Mouse (Mus musculus) G1E-ER4 (cell line): ENCODE measurements around the gene Uba7. TPM values are rescaled to one million over a fixed set of nuclear protein-coding genes. Genes with fewer than 3 reads are reported as not detected.
A peak's percentile ranks its signal among the peaks of the same experiment; 100 is the strongest.

ENCODE experiments used
- GATA1 ChIP-seq: IDR thresholded peaks from one replicate; pipeline ENCODE4 v1.8.0; 2012; ENCODE audit warnings: low read length, inconsistent platforms
- polyA plus RNA-seq: library from polyadenylated mRNA; stranded (reverse); fragments of >175 nt; gene quantifications from 2 replicates; pipeline ENCODE4 v1.2.3, GENCODE M21; 2012

The Uba7 gene
- polyA plus RNA-seq, 1 experiment: 23.2 TPM

DNA sequence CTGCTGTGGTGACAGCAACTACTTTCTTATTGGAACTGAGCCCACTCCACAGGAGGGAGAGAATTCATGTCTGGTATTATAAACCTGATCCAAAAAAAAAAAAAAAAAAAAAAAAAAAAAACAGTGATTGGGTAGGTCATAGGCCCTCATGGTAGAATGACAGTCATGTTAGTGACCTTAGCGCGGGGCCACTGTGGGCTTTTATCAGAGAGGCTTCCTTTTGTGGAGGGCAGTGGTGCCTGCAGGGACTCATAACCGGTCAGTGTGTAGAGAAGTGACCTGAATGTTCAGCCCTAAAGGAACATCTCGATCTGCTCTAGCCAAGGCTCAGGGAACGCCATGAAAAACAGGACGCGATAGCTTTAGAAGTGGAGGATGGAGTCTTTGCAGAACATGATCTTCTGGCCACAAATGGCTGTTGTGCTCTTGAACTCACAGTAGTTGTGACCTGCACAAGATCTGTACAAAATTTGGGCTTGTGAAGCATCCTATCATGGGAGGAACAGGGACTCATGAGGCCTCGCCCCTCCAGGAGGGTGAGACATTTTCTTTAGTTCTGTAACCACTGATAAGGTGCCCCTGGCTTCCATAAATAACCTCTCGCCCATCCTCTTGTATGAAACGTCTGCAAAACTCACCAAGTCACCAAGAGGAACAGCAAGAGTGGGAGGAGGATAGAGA is 674 bp upstream of the Uba7 start:
- TF ChIP-seq GATA1: no peak

- TF ChIP-seq GATA1: no peak
Measured at GRCm38 (mm10) chr9:107978815-107979214, 3.5 kb downstream of the Uba7 start.

GRCm38 (mm10) chr9:107981684-107982605 is 6.6 kb downstream of the Uba7 start:
- TF ChIP-seq GATA1: no peak

DNA sequence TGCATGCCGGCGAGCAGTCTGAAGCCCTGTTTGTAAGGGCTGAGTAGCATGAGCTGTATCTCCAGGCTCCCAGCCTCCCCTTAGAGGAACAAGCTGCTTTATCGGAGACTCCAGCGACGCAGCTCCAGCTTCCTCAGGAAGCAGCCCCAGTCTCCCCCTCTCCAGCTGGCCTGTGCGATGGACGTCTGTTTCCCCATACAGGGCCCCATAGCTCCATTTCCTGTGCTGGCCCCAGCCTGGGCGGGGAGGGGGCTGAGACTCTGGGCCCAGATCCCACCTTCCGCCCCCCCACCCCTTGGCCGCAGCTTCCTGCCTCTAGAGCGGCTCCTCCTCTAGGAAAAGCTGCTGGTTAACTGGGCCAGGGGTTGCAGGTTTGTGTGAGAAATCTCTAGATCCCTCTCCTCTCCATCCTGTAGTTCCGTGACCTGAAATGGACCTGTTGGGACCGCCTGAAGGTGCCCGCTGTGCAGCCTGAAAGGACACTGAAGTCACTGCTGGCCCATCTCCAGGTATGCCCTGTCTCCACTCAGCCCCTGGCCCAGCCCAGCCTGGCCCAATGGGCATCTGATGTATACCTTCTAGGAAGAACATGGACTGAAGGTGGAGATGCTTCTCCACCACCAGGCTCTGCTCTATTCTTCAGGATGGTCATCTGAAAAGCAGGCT is 7.5 kb downstream of the Uba7 start, which contains the start of gene Gm20661:
Gm20661 (plus strand) TSS at position 378 of the 666 bp plus-strand sequence.
- peak; percentile 54 for TF ChIP-seq GATA1

GRCm38 (mm10) chr9:107983421-107983890 is 8.2 kb downstream of the Uba7 start:
- TF ChIP-seq GATA1: no peak

DNA sequence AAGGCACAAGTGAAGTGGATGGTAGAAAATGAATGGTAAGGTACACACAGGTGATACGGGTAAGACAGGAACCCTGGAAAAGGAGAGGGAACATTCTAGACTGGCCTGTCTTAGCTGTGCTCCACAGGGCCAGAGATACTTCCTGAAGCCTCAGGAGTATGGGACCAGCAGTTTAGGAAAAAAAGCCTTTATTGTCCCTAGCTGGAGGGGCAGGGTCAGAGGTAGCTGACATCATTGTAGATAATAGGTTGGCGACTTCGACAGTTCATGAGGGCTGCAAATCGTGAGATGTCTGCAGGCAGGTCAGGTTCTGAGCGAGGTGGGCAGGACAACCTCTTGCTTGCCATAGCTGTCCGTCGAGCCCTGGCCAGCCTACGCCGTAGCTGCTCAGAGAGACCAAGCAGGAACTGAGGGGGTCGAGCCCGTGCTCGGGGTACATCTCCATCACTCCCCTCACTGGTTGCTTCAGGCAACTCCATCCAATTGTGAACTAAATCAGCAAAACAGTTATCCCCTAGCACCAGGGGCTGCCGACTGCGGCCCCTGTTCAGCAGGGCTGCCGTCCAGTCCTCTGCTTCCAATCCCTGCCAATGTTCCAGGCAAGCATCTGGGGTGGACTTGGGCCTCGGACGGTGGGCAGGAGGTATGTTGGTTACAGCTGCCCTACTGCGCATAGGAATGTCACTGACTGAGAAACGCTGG is 8.9 kb downstream of the Uba7 start:
- TF ChIP-seq GATA1: no peak

DNA sequence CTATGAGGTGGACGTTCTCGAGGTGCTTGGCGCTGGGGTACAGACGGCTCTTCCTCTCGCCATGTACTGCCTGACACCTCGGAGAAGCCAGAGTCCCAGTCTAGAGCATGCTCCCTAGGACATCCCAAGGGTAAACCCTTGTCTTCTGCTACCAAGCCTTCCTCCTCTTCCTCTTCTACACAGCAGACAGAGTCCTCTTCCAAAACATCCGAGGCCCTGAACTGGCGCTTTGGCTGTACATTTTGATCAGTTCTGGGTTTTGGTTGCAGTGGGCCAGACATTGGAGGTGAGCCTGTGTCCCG is 9.4 kb downstream of the Uba7 start:
- no peak for TF ChIP-seq GATA1

- no peak for TF ChIP-seq GATA1
Measured at GRCm38 (mm10) chr9:107985131-107986119, 10.1 kb downstream of the Uba7 start, which contains the start of gene Inka1. TSS of gene Inka1 (minus strand) at chr9:107985879.

DNA sequence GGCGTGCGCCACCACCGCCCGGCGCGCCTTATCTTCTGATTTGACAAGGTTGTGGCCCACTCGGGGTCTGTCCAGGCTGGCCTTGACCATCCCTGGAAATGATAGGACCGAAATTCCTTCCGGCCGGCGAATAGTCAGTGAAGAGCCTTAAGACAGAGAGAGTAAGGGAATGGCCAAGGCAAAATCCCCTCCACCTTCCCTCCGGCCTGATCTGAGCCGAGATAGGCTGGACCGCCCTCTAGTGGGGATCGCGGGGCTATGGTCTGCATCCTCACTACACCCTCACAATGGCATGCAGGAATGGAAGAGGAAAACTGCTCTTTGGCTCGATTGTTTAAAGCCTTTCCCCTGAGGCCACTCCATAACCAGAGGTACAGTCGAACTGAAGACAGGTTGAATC is 11.1 kb downstream of the Uba7 start:
- TF ChIP-seq GATA1: no peak

- TF ChIP-seq GATA1: no peak
Measured at GRCm38 (mm10) chr9:107987950-107988349, 12.6 kb downstream of the Uba7 start.

- TF ChIP-seq GATA1: no peak
Measured at GRCm38 (mm10) chr9:107992197-107992596, 16.9 kb downstream of the Uba7 start, which contains the start of gene Cdhr4. TSS of gene Cdhr4 (plus strand) at chr9:107992497.

GRCm38 (mm10) chr9:107993013-107993412 is 17.7 kb downstream of the Uba7 start:
- TF ChIP-seq GATA1: no peak

- no peak for TF ChIP-seq GATA1
Measured at GRCm38 (mm10) chr9:107994464-107994863, 19.2 kb downstream of the Uba7 start.

DNA sequence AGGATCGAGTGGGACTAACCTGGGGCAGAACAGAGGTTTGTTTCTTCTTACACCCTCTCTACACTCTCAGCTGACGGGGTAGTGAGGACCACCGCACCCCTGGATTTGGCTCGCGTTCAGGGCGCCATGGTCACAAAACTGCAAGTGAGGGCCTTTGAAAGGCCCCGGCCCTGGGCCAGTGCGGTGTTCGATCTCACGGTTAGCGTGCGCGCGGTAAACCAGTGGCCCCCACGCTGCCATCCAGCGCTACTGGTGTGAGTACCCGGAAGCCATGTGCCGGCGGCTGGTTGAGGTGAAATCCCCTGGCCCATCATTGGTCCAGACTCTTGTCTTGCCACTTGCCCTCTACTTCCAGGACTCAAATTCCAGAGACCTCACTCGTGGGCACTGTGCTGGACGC is 20.2 kb downstream of the Uba7 start:
- no peak for TF ChIP-seq GATA1

GRCm38 (mm10) chr9:107996049-107996448 is 20.7 kb downstream of the Uba7 start, which contains the start of gene Gm20662:
TSS of gene Gm20662 (plus strand) at chr9:107996349.
- no peak for TF ChIP-seq GATA1
